Mouse (Mus musculus): ENCODE measurements around the gene Crip3.

Gene Crip3

DNA sequence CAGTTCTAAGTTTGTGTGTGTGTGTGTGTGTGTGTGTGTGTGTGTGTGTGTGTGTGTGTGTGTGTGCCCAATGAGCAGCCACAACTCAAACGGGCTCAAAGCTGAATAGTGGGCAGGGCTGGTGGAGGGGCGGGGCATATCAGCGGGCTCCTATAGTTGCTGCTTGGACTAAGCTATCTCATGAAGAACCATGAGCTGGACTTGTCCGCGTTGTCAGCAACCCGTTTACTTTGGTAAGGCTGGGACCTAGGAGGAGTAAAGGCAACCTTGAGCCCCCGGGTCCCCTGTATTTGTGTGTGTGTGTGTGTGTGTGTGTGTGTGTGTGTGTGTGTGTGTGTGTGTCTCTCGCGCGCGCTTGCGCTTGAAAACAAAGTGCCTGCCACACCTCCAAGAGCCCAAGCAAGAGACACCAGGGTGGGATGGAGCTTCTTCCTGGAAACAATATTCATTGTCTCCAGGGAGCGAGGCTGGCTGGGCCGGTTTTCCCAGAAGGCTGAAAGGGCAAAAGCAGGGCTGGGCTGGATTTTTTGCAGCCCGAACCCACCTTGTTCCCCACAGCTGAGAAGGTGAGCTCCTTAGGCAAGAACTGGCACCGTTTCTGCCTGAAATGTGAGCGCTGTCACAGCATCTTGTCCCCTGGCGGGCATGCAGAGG lies at the start of gene Crip3:
Crip3 (plus strand) TSS at position 166 of the 654 bp plus-strand sequence.
- in situ Hi-C loops (cut with MboI, MseI): no loop called here

DNA sequence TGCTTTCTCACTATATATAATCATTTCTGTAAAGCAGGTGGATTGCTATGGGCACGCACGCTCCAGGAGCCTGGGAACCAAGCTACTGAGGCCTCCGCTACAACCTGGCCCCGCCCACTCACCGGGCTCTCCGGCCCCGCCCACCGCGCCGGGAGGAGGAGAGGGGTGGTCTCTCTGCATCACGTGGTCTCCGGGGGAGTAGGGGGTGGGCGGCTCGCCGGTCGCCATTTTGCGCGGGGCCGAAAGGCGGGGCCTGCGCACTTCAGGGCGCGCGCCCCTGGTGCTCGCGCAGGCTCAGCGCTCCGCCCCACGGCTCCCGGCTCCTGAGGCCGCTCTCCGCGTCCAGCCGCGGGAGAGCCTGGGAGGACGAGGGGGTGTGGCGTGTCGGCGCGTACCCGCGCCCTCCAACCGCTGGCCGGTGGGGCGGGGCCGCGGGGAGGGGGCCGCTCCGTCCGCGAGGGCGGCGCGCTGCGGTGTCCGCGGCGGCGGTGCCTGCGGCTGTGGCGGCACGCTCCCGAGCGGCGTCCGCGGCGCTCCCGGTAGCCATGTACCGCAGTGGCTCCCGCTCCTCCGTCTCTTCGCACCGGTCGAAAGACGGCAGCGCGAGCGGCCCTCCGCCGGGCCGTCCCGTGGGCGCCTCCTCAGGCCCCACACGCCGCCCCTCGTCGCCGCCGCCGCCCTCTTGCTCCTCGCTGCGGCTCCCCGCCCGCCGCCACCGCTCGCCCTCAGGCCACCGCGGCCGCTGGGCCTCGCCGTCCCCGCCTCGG lies 45.2 kb upstream of the Crip3 start, which contains the start of gene Zfp318:
Zfp318 (plus strand) TSS at position 438 of the 767 bp plus-strand sequence.
- in situ Hi-C loops (cut with MboI, MseI): no loop called here

GRCm38 (mm10) chr17:46384061-46384801 lies 44.5 kb upstream of the Crip3 start:
- in situ Hi-C loops (cut with MboI, MseI): no loop called here

- in situ Hi-C loops (cut with MboI, MseI): no loop called here
Observed at GRCm38 (mm10) chr17:46388200-46388599, 40.5 kb upstream of the Crip3 start.

- in situ Hi-C loops (cut with MboI, MseI): no loop called here
Observed at GRCm38 (mm10) chr17:46393012-46393411, 35.7 kb upstream of the Crip3 start.

GRCm38 (mm10) chr17:46394631-46395030 lies 34.1 kb upstream of the Crip3 start:
- in situ Hi-C loops (cut with MboI, MseI): loop anchor here (5.0 kb wide), 1 partner anchor 72 kb away; no protein-coding TSS in a partner anchor

DNA sequence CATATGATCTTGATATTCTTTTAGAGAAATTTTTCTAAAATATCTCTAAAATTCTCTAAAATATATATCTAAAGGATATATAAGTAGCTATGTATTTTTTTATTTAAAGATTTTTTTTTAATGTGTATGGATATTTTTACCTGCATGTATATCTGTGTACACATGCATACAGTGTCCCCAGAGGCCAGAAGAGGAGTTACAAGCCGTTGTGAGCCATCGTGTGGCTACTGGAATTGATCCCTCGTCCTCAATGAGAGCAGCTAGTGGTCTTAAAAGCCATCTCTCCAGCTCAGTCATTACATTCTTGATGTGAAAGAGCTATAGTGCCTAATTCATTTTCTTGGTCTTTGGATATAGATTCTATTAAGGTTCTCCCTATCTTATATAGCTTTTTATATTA lies 20.2 kb upstream of the Crip3 start:
- in situ Hi-C loops (cut with MboI, MseI): loop anchor here (10.0 kb wide), 1 partner anchor 144 kb away; no protein-coding TSS in a partner anchor

DNA sequence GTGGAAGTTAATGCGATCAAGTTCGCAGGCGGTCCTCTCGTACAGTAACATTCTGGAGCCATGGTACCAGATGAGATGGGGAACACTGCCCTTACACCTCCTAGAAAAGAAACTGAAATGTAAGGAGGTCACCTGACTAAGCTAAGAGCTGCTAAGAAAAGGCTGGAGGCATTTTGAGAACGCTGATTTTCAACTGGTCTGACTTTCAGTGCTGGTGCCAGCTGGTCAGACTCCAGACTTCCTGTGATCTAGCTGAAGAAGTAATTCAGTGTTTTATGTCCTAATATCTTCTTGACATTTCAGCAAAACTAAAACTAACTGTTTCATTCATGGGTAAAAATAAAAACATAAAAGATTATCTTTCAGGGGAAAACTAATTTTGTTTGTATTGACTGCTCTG lies 10.1 kb upstream of the Crip3 start:
- in situ Hi-C loops (cut with MboI, MseI): no loop called here

- in situ Hi-C loops (cut with MboI, MseI): no loop called here
Observed at GRCm38 (mm10) chr17:46419717-46420116, 9.0 kb upstream of the Crip3 start.

DNA sequence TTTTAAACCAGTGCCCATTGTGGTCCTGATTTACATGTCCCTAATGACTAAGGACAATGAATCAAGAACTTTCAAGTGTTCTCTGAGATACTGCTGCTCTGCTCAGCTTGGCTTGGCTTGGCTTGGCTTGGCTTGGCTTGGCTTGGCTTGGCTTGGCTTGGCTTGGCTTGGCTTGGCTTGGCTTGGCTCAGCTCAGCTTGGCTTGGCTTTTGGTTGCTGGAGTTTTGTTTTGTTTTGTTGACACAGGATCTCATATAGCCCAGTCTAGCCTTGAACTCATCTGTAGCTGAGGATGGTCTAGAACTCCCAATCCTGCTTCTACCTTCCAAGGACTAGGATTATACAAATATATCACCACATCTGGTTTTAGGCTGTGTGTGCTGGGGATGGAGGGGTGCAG lies 2.2 kb upstream of the Crip3 start:
- in situ Hi-C loops (cut with MboI, MseI): no loop called here

- in situ Hi-C loops (cut with MboI, MseI): loop anchor here (5.0 kb wide), 1 partner anchor 81 kb away; no protein-coding TSS in a partner anchor
Observed at GRCm38 (mm10) chr17:46433627-46434026, 4.9 kb downstream of the Crip3 start.

DNA sequence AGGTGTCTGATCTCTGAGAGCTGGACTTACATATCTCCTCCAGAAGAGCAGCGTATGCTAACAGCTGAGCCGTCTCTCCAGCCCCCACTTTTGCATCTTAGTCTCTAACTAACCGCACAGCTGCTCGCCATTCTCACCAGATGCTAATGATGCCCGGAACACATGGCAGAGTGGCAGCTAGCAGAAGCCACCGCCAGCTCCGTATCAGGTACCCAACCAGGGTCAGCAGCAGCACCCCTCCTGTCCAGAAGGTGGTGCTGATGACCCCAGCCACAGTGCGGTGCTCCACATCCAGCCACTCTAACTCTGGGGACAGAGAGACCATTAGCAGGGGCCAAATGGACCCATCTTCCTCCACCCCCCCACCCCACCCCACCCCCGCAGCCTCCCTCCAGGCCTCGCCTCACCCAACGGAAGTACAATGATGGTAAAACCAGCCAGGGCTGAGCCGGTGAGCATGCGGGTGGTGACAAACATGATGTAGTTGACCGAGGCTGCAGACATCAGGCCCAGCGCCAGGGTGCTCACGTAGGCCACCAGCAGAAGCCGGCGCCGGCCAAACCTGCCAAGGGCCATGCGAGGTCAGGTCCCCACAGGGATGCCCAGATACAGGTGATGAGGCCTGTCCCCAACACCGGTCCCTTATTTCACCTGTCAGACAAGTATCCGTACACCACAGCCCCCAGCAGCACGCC lies 8.1 kb downstream of the Crip3 start:
- in situ Hi-C loops (cut with MboI, MseI): no loop called here

DNA sequence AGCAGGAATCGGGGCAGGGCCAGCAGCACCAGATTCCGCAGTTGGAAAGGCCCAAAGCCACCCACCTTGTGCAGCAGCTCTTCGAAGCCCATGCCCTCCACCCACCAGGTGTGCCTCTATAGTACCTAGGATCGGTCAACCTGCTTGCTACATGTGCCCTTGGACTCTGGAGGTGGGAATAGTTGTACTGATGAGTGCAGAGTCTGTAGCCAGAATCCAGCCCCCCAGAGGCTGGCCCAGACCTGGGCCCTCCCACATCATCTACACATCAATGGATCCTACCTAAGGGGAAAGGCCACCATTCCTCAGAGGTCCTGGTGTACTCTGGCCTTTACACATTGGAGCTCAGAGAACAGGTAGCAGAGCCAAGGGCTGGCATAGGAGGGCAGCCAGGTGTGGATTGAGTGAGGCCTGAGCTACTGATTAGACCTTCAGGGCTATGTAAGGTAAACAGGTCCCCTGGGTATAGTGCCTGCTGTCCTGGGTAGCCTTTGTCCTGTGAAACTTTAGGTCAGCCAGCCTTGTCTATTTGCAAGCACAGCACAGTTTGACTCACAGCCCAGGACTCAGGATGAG lies 9.7 kb downstream of the Crip3 start, which contains the start of gene Slc22a7:
Slc22a7 (minus strand) TSS at position 160 of the 576 bp plus-strand sequence.
- in situ Hi-C loops (cut with MboI, MseI): no loop called here

DNA sequence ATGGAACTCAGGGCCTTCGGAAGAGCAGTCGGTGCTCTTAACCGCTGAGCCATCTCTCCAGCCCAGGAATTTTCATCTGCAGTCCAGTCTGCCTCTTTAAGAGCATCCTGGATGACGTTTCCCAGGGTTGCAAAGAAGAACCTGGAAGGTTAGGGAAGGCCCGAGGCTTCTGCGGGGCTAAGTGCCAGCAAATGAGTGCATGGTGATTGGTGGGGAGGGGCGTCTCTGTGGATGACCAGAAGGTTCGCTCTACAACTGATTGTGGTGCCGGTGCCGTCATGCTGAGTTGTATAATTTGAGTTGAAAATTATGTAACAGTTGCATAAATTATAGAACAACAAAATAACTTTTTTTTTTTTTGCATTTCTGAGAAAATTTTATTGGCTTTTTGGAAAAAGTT lies 10.4 kb downstream of the Crip3 start:
- in situ Hi-C loops (cut with MboI, MseI): no loop called here

- in situ Hi-C loops (cut with MboI, MseI): loop anchor here (5.0 kb wide), 1 partner anchor 438 kb away; no protein-coding TSS in a partner anchor
Observed at GRCm38 (mm10) chr17:46444839-46445579, 16.3 kb downstream of the Crip3 start.

GRCm38 (mm10) chr17:46446264-46446663 lies 17.5 kb downstream of the Crip3 start:
- in situ Hi-C loops (cut with MboI, MseI): no loop called here

DNA sequence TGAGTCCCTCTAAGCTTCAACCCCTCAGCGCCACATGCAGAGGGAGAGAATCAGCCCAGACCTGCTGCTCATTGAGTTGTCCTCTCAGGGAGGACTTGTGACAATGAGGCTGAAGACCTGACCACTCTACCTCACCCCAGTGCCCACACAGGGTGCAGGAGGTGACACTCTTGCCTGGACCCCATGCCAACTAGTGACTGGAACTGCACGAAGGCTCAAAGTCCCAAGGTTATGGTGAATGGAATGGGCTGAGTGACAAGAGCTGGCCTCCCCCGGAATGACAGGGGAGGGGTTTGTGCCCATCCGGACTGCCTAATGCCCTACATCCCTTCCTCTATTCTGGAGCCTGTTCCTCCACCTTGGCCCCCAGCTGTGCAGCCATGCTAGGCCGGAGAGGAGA lies 24.0 kb downstream of the Crip3 start:
- in situ Hi-C loops (cut with MboI, MseI): no loop called here

DNA sequence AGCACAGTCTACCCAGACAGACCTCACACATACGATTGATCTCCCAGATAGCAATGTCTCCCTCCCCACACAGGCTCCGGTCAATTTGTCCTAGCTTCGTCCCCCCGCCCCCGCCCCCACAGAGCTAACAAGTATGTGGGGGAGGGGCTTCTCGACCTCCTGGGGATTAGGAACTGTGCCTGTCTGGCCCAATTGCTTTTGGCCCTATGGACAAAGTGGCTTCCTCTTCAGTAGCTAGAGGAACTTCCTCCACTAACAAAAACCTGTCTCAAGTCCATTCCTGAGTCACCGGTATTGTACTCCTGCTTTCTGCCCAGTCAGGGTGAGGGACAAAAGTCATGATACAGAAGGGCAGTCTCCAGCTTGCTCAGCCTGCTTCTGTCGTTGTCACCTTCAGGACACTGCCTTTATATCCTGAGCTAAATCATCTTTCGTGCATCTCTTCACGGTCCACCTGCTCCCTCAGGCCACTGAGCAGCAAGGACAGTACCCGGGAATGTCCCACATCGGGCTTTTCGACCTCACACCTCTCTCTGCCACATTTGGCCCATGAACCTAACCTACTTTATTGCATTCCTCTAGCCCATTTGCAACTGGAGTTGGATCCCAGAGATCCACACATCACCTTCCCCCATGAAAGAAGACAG lies 24.7 kb downstream of the Crip3 start:
- in situ Hi-C loops (cut with MboI, MseI): no loop called here

- in situ Hi-C loops (cut with MboI, MseI): no loop called here
Observed at GRCm38 (mm10) chr17:46453970-46454411, 25.3 kb downstream of the Crip3 start.

- in situ Hi-C loops (cut with MboI, MseI): no loop called here
Observed at GRCm38 (mm10) chr17:46454539-46454938, 25.8 kb downstream of the Crip3 start.
